Mouse (Mus musculus) myocyte (in vitro differentiated cells): Measurements from ENCODE around the gene Gipc1.

Source experiments
- CEBPB ChIP-seq: IDR thresholded peaks from 2 replicates; pipeline ENCODE4 v1.6.1; 2011; ENCODE audit warnings: mild to moderate bottlenecking, moderate library complexity; ENCODE audit not compliant: poor library complexity, insufficient read depth, severe bottlenecking
- MYOD1 ChIP-seq, 3 experiments: IDR thresholded peaks; one replicate each; pipeline ENCODE4 v1.6.1; 2011; ENCODE audit warnings: control low read depth in 2 of 3, low read depth in 2 of 3, mild to moderate bottlenecking in 2 of 3, moderate library complexity in 1 of 3; ENCODE audit not compliant: insufficient read length in 2 of 3, control insufficient read depth in 1 of 3
- MYOG ChIP-seq, 3 experiments: IDR thresholded peaks; one replicate each; pipeline ENCODE4 v1.6.1; 2011; ENCODE audit warnings: control low read depth in 2 of 3, low read depth in 2 of 3, mild to moderate bottlenecking in 2 of 3; ENCODE audit not compliant: insufficient read length in 2 of 3, control insufficient read depth in 1 of 3, insufficient read depth in 1 of 3
- POLR2A ChIP-seq: IDR thresholded peaks from one replicate; pipeline ENCODE4 v1.6.1; 2011; ENCODE audit warnings: low read depth, mild to moderate bottlenecking, control low read depth, moderate library complexity; ENCODE audit not compliant: insufficient read length
- REST ChIP-seq: IDR thresholded peaks from one replicate; pipeline ENCODE4 v1.6.1; 2011; ENCODE audit warnings: mild to moderate bottlenecking, control low read depth, moderate library complexity; ENCODE audit not compliant: insufficient read depth, insufficient read length
- TCF12 ChIP-seq: IDR thresholded peaks from one replicate; pipeline ENCODE4 v1.6.1; 2011; ENCODE audit warnings: mild to moderate bottlenecking, control low read depth; ENCODE audit not compliant: poor library complexity, insufficient read depth, severe bottlenecking

- TF ChIP-seq POLR2A = no peak
- no peak for TF ChIP-seq MYOD1 (IDR thresholded peaks at IDR 0.05; ENCODE audit: control insufficient read depth in 1 of 3, insufficient read length in 2 of 3, low read depth in 2 of 3)
- no peak for TF ChIP-seq CEBPB
- no peak for TF ChIP-seq TCF12
- no peak for TF ChIP-seq REST
- no peak for TF ChIP-seq MYOG (IDR thresholded peaks at IDR 0.05; ENCODE audit: control insufficient read depth in 1 of 3, insufficient read depth in 1 of 3, insufficient read length in 2 of 3, low read depth in 2 of 3)
Observed at GRCm38 (mm10) chr8:83616625-83617024, 35.9 kb upstream of the Gipc1 start.
